Mouse (Mus musculus): ENCODE data around the gene Espn. TPM values are rescaled to one million over a fixed set of nuclear protein-coding genes. Genes with fewer than 3 reads are reported as not detected.

Espn gene
- total RNA-seq, 1 experiment = 5.6 TPM

DNA sequence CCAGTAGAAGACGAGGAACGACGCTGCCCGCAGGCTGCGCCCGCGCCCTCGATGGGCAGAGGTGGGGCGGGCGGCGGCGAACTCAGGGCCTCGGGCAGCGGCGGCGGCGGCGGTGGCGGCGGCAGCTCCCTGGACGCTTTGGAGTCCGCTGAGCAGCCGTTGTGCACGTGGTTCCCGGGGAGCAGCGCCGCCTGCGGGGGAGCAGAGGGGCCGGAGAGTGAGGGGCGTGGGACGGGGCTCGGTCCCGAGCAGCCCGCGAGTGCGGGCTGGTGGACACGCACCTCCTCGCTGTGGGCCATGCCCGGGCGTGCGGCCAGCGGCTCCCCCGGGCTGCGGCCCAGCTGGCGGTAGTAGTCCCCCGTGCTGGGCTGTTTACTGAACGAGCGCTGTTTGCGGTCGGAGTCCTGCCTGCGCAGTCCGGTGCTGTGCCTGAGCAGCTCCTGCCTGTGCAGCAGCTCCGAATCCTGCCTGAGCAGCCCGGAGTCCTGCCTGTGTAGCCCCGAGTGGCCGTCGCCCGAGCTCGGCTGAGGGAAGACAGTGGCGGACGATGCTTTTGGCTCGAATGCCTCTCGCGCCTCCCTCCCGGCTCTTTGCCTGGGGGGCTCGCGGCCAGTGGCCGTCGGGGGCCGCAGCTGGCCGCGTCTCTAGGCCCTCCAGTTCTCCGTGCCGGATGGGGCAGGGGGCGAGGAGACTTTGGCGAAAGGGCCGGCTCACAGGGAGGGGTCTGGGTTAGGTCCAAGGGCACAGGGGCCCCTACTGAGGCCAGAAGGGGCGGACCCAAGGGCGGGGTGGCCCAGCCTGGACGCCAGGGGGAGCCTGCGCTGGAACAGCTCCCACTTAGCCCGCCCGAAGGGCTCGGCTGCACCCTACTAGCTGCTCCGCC, 21.2 kb downstream of the Espn start:
- peaks cover 0 to 21% of the 10 kb centered on the region in 2 experiments; a peak in 2 of 4 replicates for H3K4me1 ChIP-seq (ENCODE audit: control insufficient read depth in 2 of 2, insufficient read depth in 2 of 2, low read length in 2 of 2, poor library complexity in 1 of 2)
- no peaks in the 10 kb centered on the region for H3K36me3 ChIP-seq (ENCODE audit: control insufficient read depth, insufficient read depth, low read length, poor library complexity, severe bottlenecking)
- peak overlapping the region; percentile 68 to 75 for H3K4me3 ChIP-seq (ENCODE audit: insufficient read depth in 1 of 2, low read depth in 1 of 2, low read length in 2 of 2, poor library complexity in 1 of 2, severe bottlenecking in 1 of 2)
- TF ChIP-seq ZNF384 (IDR thresholded peaks at IDR 0.05; ENCODE audit: low read depth, low read length) (no peak), HCFC1 (IDR thresholded peaks at IDR 0.05; ENCODE audit: borderline replicate concordance, insufficient read depth, low read length) (0 out of 2 replicates have a peak, but pooled peaks have one; percentile 22)
- no peaks in the 10 kb centered on the region for H3K9me3 ChIP-seq (ENCODE audit: control insufficient read depth, insufficient read depth, low read depth, low read length)
- no peak for DNase-seq (ENCODE audit: low read depth, low spot score)
- in situ Hi-C loops (cut with MboI; ENCODE audit: low sequenced_read_pairs in 2 of 2, unreplicated experiment in 2 of 2) = no loop called here
- peak overlapping the region; percentile 67 for H3K9ac ChIP-seq (ENCODE audit: insufficient read depth, low read depth, low read length, poor library complexity, severe bottlenecking)
- H3K27ac ChIP-seq (ENCODE audit: insufficient read depth, low read depth, low read length, poor library complexity, severe bottlenecking) = no peak overlapping the region; the same call in 1 of the 2 replicates

- in situ Hi-C loops (cut with MboI; ENCODE audit: low sequenced_read_pairs in 2 of 2, unreplicated experiment in 2 of 2) = no loop called here
- Histone ChIP-seq H3K9me3 (ENCODE audit: control insufficient read depth, insufficient read depth, low read depth, low read length) (no peaks in the 10 kb centered on the region), H3K4me3 (ENCODE audit: insufficient read depth in 1 of 2, low read depth in 1 of 2, low read length in 2 of 2, poor library complexity in 1 of 2, severe bottlenecking in 1 of 2) (no peak overlapping the region), H3K4me1 (ENCODE audit: control insufficient read depth in 2 of 2, insufficient read depth in 2 of 2, low read length in 2 of 2, poor library complexity in 1 of 2) (peaks cover 0 to 18% of the 10 kb centered on the region in 2 experiments; a peak in 2 of 4 replicates), H3K9ac (ENCODE audit: insufficient read depth, low read depth, low read length, poor library complexity, severe bottlenecking) (no peak overlapping the region), H3K36me3 (ENCODE audit: control insufficient read depth, insufficient read depth, low read length, poor library complexity, severe bottlenecking) (no peaks in the 10 kb centered on the region), H3K27ac (ENCODE audit: insufficient read depth, low read depth, low read length, poor library complexity, severe bottlenecking) (no peak overlapping the region)
- TF ChIP-seq ZC3H11A (IDR thresholded peaks at IDR 0.05; ENCODE audit: borderline replicate concordance, low read depth, low read length) = no peak
- no peak for TF ChIP-seq MAFK (IDR thresholded peaks at IDR 0.05; ENCODE audit: insufficient read depth, low read depth, low read length)
- TF ChIP-seq HCFC1 (IDR thresholded peaks at IDR 0.05; ENCODE audit: borderline replicate concordance, insufficient read depth, low read length) = no peak
- no peak for TF ChIP-seq ZNF384 (IDR thresholded peaks at IDR 0.05; ENCODE audit: low read depth, low read length)
- TF ChIP-seq CHD2 (IDR thresholded peaks at IDR 0.05; ENCODE audit: low read depth, low read length) = no peak
- no peak for DNase-seq (ENCODE audit: low read depth, low spot score)
These were observed 22.7 kb downstream of the Espn start for GRCm38 (mm10) chr4:152129395-152129930.

GRCm38 (mm10) chr4:152128784-152129183, 23.4 kb downstream of the Espn start:
- in situ Hi-C loops (cut with MboI; ENCODE audit: low sequenced_read_pairs in 2 of 2, unreplicated experiment in 2 of 2) = no loop called here
- Histone ChIP-seq H3K9ac (ENCODE audit: insufficient read depth, low read depth, low read length, poor library complexity, severe bottlenecking) (no peak overlapping the region), H3K36me3 (ENCODE audit: control insufficient read depth, insufficient read depth, low read length, poor library complexity, severe bottlenecking) (no peaks in the 10 kb centered on the region), H3K4me3 (ENCODE audit: insufficient read depth in 1 of 2, low read depth in 1 of 2, low read length in 2 of 2, poor library complexity in 1 of 2, severe bottlenecking in 1 of 2) (no peak overlapping the region), H3K4me1 (ENCODE audit: control insufficient read depth in 2 of 2, insufficient read depth in 2 of 2, low read length in 2 of 2, poor library complexity in 1 of 2) (peaks cover 0 to 19% of the 10 kb centered on the region in 2 experiments; a peak in 2 of 4 replicates), H3K27ac (ENCODE audit: insufficient read depth, low read depth, low read length, poor library complexity, severe bottlenecking) (no peak overlapping the region), H3K9me3 (ENCODE audit: control insufficient read depth, insufficient read depth, low read depth, low read length) (no peaks in the 10 kb centered on the region)
- TF ChIP-seq MAFK (IDR thresholded peaks at IDR 0.05; ENCODE audit: insufficient read depth, low read depth, low read length) (no peak), HCFC1 (IDR thresholded peaks at IDR 0.05; ENCODE audit: borderline replicate concordance, insufficient read depth, low read length) (no peak), CHD2 (IDR thresholded peaks at IDR 0.05; ENCODE audit: low read depth, low read length) (no peak)
- no peak for DNase-seq (ENCODE audit: low read depth, low spot score)

GRCm38 (mm10) chr4:152127884-152128283, 24.3 kb downstream of the Espn start:
- H3K4me3 ChIP-seq (ENCODE audit: insufficient read depth in 1 of 2, low read depth in 1 of 2, low read length in 2 of 2, poor library complexity in 1 of 2, severe bottlenecking in 1 of 2) = no peak overlapping the region
- H3K36me3 ChIP-seq (ENCODE audit: control insufficient read depth, insufficient read depth, low read length, poor library complexity, severe bottlenecking) = no peaks in the 10 kb centered on the region
- no peak overlapping the region for H3K27ac ChIP-seq (ENCODE audit: insufficient read depth, low read depth, low read length, poor library complexity, severe bottlenecking)
- TF ChIP-seq CHD2 (IDR thresholded peaks at IDR 0.05; ENCODE audit: low read depth, low read length) = no peak
- DNase-seq (ENCODE audit: low read depth, low spot score) = no peak
- in situ Hi-C loops (cut with MboI; ENCODE audit: low sequenced_read_pairs in 2 of 2, unreplicated experiment in 2 of 2) = no loop called here
- no peaks in the 10 kb centered on the region for H3K9me3 ChIP-seq (ENCODE audit: control insufficient read depth, insufficient read depth, low read depth, low read length)
- no peak overlapping the region for H3K9ac ChIP-seq (ENCODE audit: insufficient read depth, low read depth, low read length, poor library complexity, severe bottlenecking)
- peaks cover 0 to 18% of the 10 kb centered on the region in 2 experiments; a peak in 2 of 4 replicates for H3K4me1 ChIP-seq (ENCODE audit: control insufficient read depth in 2 of 2, insufficient read depth in 2 of 2, low read length in 2 of 2, poor library complexity in 1 of 2)
